Mouse (Mus musculus) gastrocnemius, adult 18-20 months (tissue): ENCODE results near the gene Plrg1. TPM values are rescaled to one million over a fixed set of nuclear protein-coding genes. Genes with fewer than 3 reads are reported as not detected.

Experiments used
- DNase-seq: peaks from one replicate; pipeline ENCODE4 v3.0.0; 2021; ENCODE audit warnings: low spot score
- long read RNA-seq, 2 experiments: library from polyadenylated mRNA; stranded (forward); transcript quantifications; one replicate each; pipeline ENCODE4 v2.0.0; 2021
- total RNA-seq, 2 experiments: library from RNA; stranded (reverse); gene quantifications; 2 replicates each; pipeline ENCODE4 v1.2.3; 2021

The Plrg1 gene
- 10 to 100 TPM; 20.8 to 21.0 TPM for total RNA-seq
- long read RNA-seq, experiment 1, transcript Plrg1-204 (15 exons, 1,851 nt): major isoform, 22 of 23 reads
- long read RNA-seq, experiment 1, partial matches to known transcripts: 1 of 23 reads
- long read RNA-seq, experiment 1, other reads (novel, unspliced or antisense): 0 of 23 reads
- long read RNA-seq, experiment 2, transcript Plrg1-204 (15 exons, 1,851 nt): major isoform, 19 of 22 reads
- long read RNA-seq, experiment 2, partial matches to known transcripts: 2 of 22 reads
- long read RNA-seq, experiment 2, other reads (novel, unspliced or antisense): 1 of 22 reads

GRCm38 (mm10) chr3:83055281-83056038 is at the start of gene Plrg1:
Gene Plrg1, plus strand, starts transcription at chr3:83055522.
- peak; percentile 99 for DNase-seq

DNA sequence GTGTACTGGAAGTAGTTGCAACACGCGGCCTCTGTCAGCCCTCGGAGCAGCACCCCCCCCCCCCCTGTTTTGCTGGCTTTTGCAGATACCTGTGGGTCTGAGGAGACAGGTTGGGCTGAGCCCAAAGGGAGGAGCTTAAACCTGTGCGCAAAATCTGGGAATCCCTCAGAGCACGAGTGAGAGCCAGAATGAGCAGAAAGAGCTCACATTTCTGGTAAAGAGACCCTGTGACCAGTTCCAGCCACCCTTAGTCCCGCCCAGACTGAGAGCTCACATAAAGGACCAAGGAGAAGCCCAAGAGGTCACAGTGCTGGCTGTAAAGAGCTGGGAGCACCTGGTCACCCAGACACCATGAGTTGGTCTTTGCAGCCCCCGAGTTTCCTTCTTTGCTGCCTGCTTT is 47.8 kb upstream of the Plrg1 start, which contains the start of gene Fgg:
Gene Fgg (plus strand): TSS at position 168 of the 400 bp plus-strand sequence.
- DNase-seq: no peak

DNA sequence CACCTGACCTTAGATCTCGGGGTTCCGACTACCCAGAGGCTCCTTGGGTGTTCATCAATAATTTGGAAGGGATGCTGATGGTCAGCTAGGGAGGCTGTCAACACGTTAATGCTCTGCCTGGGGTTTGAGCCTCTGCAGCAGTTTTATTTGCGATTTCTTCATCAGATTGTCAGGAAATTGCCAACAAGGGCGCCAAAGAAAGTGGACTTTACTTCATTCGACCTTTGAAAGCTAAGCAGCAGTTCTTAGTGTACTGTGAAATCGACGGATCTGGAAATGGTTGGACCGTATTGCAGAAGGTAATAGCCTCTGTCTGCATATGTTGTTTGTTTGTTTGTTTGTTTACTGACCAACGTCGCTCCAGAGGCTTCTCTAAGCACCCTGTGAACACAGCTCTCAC is 45.0 kb upstream of the Plrg1 start:
- DNase-seq: no peak

GRCm38 (mm10) chr3:83011136-83011535 is 44.2 kb upstream of the Plrg1 start:
- DNase-seq: no peak

DNA sequence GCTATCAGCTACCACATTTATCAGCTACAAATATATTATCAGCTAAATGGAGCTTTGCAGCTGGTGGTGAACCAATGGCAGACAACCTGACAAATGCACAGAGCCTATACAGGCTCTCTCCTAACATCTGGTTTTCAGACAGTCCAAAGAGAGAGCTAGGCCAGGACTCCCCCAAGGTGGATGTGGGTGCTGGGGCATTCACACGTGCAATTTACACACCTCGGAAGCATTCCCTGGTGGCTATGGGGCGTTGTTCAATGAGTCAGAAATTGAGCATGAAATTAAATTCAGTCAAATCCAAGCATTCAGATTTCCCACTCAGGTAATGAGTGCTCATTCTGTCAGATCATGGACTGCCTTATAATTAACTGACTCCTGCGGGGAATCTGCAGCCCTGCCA is 43.8 kb upstream of the Plrg1 start:
- no peak for DNase-seq

- no peak for DNase-seq
These were observed 42.7 kb upstream of the Plrg1 start for GRCm38 (mm10) chr3:83012636-83013035.

- no peak for DNase-seq
These were observed 41.4 kb upstream of the Plrg1 start for GRCm38 (mm10) chr3:83013951-83014350.

DNA sequence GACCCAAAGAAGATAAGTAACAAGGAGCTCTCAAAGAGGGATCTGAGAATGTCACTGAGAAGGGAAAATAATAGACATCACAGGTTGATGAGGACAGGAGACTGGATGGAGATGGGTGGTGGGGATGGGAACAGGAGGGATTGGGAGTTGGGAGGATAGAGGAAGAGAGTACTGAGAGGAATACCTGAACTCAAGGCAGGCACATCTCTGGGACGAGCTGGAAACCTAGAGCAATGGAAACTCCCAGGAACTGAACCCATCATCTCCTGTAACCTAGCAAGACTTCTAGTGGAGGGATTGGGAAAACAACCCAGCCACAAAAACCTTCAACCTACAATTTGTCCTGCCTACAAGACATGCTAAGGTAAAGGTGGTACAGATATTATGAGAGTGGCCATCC is 39.1 kb upstream of the Plrg1 start:
- no peak for DNase-seq

DNA sequence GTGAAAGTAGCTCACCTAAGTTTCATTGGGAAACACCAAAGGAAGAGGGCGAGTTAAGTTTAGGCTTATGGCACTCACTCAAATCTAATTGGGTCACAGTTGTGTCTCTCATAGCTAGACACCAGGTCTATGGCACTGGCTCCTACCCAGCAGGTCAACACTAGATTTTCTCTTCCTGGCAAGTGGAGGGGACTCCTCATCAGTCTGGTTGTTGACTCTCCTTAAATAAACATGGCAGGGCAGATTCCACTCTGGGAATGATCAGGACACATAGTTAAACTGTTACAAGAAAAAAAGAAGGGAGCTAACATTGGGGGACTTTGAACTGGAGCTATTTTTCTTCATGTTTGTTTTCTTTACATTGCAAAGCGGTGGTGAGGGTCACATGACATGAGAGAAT is 34.9 kb upstream of the Plrg1 start:
- DNase-seq: no peak

DNA sequence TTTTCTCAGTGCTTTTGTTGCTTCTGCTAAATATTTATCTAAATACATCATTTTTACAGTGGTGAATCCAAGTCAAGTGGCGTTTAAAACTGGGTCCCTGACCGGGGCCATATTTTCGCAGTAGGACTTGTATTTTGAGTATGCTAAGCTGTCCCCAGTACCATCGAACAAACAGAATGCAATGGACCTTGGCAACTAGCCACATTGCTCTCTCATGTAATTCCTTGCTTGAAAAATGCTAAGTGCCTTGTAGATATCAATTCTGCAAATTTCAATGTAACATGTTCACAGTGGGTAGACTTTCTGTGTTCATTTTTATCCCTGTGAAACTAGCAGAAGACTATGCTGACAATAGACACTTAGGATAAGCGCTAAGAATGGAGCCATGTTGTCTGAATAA is 34.1 kb upstream of the Plrg1 start:
- DNase-seq: no peak

DNA sequence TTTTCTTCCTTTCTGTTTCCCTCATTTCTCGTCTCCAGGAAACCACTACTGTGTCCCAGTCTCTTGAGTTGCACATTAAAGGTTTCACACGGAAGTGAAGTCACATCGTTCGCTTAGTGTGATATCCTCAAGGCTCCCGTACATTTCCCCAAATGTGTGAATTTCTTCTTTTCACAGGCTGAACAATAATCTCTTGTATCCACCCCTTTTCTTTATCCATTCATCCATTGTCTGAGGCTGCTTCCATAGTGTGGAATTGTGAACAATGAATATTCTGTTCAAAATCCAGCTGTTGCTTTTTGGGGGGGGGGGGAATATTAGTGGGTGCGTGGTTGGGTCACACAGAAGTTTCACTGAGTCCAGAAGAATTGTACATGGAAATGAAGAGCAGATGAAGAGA is 30.3 kb upstream of the Plrg1 start:
- DNase-seq: no peak

DNA sequence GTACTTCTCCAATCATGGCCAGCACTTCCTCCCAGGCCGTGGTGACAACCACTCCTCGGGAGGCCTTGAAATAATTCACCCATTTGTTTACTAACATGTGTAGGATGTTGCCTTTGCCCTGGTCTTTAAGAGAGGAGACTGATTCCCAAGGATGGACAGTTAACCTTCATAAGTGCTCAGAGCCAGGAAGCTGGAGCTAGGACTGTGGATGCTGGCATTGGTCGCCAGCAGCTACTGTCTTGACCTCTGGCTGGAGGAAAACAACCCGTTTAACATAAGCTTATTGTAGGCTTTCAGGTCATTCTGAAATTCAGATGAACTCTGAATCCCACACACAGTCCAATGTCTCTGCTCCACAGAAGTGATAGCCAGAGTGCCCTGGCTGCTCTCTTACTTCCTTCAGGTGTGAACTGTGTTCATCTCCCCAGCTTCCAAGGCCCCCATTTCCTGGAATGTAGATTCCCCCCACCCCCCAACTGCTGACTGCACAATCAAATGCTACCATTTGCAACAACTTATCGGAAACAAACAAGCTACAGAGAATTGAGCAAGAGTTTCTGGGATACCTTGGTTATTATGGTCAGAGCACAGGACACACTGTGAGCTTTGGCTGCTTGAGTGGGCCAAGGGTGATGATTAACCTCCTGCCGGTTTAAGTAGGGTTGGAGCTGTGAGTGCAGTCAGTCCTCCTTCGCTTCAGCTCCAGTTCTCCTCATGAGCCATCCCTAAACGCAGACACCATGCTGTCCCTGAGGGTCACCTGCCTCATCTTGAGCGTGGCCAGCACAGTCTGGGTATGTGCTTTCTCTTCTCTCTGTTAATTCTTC is 29.6 kb upstream of the Plrg1 start, which contains the start of gene Fga:
Gene Fga (plus strand): TSS at position 602 of the 827 bp plus-strand sequence.
- DNase-seq: no peak

- no peak for DNase-seq
These were observed 27.6 kb upstream of the Plrg1 start for GRCm38 (mm10) chr3:83027546-83028251.

GRCm38 (mm10) chr3:83030331-83030730 is 25.0 kb upstream of the Plrg1 start:
- DNase-seq: no peak

- DNase-seq: no peak
These were observed 22.5 kb upstream of the Plrg1 start for GRCm38 (mm10) chr3:83032746-83033308.

- no peak for DNase-seq
These were observed 21.5 kb upstream of the Plrg1 start for GRCm38 (mm10) chr3:83033801-83034200.

DNA sequence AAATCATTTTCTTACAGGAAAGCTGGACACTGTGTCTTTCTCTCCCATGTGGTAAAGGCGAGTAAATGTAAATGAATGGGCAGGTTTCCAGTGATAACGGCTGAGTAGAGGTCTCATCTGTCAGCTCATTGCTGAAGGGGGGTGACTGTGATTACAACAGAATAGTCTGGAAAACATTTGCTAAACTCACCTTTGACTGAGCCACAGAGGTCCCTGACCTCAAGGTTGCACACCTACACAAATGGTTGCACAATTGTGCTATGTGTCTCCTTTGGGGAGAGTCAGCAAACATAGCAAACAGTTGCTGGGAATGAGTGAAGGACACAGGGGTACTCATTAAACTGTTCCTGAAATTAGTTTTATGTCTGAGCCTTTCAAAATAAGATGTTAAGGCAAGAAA is 16.5 kb upstream of the Plrg1 start:
- DNase-seq: no peak

GRCm38 (mm10) chr3:83039666-83040065 is 15.7 kb upstream of the Plrg1 start:
- no peak for DNase-seq

GRCm38 (mm10) chr3:83042451-83042850 is 12.9 kb upstream of the Plrg1 start:
- no peak for DNase-seq

DNA sequence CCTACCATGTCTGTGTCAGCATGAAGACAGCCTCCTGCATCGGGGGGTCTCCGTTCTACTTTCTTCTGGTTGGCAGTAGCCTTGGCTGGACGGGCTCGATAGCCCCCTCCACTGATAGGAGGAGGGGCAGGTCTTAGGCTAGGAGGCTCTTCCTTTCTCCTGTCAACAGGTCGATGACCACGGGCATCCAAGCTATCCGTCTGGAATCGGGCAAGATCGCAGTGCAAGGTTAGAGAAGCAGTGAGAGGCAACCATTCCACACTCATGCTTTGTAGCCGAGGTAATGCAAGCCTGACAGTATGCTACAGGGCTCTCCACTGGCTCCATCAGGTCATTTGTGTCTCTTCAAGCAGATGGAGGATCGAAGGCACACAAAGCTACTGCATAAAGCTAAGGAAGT is 8.7 kb upstream of the Plrg1 start:
- DNase-seq: no peak

GRCm38 (mm10) chr3:83049680-83050079 is 5.6 kb upstream of the Plrg1 start, which contains the start of gene Fgb:
Gene Fgb, minus strand, starts transcription at chr3:83049863.
- DNase-seq: no peak
